Mouse (Mus musculus): ENCODE data around the gene Prrt2.

Gene Prrt2

DNA sequence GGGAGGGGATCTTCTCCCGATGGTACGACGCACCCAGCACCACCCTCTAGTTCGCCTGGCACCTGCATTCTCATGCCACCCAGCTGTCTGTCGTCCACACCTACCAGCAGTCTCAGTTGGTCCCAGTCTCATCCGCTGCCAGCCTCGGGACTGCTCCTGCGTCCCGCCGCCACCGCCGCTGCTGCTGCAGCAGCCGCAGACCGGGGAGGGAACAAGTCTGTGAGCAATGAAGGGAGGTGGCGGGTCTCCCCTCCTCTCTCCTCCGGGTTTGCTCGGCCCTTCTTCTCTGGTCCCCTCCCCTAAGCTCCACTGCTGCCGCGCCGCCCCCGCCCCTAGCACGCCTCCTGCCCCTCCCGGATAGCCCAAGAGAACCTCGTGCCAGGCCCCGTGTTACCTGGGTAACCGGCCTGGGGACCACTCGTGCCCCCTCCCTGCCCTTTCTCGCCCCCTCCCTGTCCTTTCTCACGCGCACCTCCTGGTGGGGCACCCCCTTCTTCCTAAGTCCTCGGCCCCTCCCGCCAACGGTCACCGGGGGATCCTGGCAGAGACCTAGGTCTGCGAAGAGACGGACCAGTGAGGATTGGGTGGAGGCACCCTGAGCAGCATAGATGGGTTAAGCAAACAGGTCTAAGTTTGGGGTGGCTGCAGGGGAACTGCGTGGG lies at the start of gene Prrt2, which contains the start of gene Gm42742:
Gene Prrt2 (minus strand): TSS at position 311 of the 662 bp plus-strand sequence.
Gene Gm42742 (minus strand): TSS at position 197 of the 662 bp plus-strand sequence.
- peak; percentile 68 for DNase-seq (ENCODE audit: low spot score)

DNA sequence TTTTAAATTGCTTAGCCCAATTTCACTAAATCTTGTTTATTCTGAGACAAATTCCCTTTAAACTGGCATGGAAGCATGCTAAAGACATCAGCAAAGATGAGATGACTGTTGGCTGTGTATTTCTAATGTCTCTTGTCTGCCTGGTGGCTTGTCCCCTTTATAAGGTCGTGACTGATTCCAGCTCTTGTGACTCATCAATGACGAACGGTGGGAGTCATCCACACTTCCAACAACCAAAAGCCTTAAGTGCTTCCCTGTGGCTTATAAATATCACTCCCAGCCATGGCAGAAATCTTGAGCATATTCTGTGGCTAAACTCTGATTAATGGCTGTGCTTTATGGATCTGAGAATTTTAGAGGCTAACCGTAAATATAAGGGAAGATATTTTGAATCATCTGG lies 45.3 kb upstream of the Prrt2 start:
- no peak for DNase-seq (ENCODE audit: low spot score)

DNA sequence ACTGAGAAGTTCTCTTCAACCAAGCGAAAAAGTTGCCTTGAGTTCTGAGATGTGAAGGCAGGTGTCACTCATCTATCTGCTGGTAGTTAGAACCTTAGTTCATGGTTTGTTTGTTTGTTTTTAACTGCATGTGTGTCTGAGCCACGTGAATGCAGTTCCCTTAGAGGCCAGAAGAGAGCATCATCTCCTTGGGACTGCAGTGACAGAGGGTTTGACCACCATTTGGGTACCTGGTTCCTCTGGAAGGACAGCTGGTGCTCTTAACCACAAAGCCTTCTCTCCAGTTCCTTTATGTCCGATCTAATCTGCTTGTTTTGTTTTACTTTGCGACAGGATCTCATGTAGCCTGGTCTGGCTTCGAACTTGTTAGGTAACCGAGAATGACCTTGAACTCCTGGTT lies 44.5 kb upstream of the Prrt2 start:
- DNase-seq (ENCODE audit: low spot score) = no peak

DNA sequence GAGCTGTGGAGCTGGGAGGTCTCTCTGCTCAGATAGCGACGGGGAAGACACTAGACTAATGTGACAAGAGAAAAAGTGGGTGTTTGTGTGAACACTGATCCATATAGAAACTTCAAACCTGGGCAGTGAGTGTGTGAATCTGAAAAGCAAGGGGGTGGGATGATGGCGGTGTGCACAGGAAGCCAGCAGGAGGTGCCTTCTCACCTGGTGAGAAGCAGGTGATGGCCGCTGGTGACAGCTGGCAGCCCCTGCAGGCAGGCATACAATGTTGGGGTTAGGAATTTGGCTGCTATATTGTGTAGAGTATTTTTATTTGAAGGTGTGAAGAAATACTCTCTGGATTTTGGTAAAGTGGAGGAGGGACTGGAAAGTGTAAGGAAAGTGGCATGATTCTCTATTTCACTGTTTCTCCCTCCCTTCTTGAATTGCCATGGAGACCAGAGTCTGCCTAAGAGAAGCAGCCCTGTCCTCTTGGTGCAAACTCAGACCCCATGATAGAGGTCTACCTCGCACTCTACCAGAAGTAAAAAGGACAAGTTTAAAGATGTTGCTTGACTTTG lies 34.1 kb upstream of the Prrt2 start:
- DNase-seq (ENCODE audit: low spot score) = no peak

DNA sequence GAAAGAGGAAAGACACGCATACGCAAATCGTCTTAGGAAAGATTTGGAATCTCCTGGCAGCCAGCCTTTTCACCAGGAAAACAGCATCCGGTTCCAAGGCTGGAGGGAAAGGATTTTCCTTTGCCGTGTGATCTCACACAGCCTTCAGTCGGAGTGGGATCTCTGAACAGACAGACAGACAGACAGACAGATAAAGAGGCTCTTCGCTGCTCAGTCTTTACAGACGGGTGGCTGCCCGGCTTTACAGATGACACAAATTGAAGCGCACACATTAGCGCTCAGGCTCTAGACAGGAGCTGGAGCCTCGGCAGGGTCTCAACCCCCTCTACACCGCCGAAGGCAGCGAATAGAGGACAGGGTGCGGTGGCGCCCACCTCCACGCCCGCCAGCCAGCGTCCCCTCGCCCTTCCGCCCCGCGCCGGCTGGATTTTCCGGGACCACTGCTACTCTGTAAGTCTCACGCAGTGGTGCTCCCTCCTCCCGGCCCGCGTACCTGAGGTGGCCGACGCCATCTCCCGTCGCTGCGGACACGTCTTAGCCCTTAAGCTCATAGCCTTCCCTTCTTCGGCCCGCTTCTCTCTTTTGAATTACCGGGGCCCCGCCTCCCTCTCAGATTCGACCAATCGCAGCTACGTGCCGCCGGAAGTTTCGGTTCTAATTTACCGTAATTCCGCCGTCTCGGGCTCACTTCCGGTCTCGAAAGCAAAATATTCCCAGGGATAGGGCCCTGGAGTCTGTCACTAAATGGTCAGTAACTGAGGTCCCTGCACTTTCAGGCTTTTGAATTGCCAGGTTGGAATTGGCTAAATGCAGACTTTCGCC lies 21.1 kb upstream of the Prrt2 start, which contains the start of gene Kif22:
Gene Kif22 (minus strand): TSS at position 621 of the 822 bp plus-strand sequence.
- DNase-seq (ENCODE audit: low spot score) = peak; percentile 97

DNA sequence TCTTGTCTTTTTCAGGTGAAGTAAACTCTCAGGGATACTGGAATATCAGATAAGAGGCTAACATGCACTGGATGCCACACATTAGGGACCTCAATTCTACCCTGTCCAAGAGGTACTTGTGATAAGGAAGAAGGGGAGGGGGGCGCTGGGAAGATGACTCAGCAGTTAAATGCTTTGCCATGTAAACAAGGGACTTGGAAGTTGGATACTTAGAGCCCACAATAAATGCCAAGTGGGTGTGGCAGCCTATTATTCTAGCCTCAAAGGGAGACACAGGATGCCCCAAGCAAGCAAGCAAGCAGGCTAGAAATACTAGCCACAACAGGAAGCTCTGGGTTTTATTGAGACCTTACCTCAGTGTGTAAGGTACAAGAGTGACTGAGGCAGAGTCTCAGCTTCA lies 10.2 kb upstream of the Prrt2 start:
- DNase-seq (ENCODE audit: low spot score) = no peak

DNA sequence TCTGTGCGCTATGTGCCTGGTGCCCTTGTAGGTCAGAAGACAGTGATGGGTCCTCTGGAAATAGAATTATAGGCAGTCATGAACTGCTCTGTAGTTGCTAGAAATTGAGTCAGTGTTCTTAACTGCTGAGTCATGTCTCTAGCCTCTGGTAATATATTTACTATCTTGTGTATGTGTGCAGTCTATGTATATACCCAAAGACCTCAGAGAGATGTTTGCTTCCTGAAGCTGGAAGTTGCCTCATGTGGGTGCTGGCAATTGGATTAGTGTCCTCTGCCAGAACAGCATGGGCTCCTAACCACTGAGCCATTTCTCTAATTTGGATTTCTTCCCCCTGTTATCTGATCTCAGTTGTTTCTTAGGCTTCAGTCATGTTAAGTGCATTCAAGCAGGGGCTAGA lies 9.2 kb upstream of the Prrt2 start:
- no peak for DNase-seq (ENCODE audit: low spot score)

DNA sequence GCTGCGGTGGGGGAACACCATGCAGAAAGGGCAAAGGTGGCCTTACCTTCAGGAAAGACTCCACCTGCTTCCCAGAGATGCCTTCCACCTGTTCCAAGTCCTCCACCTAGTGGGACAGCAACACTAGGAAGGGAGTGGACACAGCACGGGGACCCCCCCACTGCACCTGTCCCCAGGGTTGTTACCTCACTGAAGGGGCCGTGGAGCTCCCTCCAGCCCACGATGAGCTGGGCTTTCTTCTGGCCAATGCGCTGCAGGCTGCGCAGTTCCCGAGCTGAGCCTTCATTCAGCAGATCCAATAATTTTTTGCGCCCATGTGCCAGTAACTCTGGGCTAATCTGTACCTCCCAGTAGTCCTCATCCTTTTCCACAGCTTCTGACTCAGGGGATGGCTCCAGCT lies 6.9 kb upstream of the Prrt2 start:
- no peak for DNase-seq (ENCODE audit: low spot score)

DNA sequence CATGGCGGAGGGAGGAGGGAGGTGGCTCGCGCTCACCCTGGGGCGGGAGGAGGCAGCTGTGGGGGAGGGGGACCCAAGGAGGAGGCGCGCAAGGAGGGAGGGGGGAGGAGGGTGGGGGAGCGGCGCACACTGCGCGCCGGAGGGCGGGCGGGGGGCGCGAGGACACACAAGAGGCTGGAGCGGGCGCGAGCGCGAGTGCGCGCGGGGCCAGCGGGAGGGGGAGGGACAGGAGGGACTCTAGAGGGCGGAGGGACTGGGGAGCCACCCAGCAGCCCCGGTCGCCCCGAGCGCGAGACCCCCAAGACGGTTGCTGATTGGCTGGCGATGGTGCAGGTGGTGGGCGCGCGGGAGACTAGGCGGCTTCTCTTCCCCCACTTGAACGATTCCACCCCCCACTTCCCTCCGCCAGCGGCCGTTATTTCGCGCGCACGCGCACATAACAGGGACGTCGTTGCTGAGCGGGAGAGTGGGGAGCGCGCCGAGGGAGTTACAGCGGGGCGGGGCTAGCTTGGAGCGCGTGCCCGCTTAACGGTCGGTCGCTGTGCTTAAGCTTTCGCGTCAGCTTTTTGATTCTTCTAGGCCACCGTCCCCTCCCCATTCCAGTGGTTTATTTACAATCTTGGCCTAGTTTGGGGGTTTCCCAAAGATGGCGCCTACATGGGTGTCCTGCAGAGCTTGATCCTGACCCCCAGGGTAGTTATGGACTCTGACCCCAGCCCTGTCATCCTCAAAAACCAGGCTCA lies 6.1 kb upstream of the Prrt2 start, which contains the start of gene Maz:
Gene Maz (minus strand): TSS at position 54 of the 743 bp plus-strand sequence.
- peak; percentile 99 for DNase-seq (ENCODE audit: low spot score)

DNA sequence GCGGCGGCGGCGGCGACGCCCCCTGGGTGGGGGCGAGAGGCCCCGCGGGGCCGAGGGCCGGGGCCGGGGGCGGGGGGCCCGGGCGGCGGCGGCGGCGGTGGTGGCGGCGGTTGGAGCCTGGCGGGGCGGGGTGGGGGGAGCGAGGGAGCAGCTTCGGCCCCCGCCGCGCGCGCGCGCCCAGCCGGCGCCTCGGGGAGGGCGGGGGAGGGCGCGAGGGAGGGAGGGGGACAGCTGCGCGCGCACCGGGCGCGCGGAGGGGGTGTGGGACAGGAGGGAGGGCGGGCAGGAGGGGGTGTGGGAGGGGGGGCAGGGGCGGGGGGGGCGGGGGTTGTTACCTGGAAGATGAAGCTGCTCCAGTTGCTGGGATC lies 5.6 kb upstream of the Prrt2 start:
- DNase-seq (ENCODE audit: low spot score) = no peak

DNA sequence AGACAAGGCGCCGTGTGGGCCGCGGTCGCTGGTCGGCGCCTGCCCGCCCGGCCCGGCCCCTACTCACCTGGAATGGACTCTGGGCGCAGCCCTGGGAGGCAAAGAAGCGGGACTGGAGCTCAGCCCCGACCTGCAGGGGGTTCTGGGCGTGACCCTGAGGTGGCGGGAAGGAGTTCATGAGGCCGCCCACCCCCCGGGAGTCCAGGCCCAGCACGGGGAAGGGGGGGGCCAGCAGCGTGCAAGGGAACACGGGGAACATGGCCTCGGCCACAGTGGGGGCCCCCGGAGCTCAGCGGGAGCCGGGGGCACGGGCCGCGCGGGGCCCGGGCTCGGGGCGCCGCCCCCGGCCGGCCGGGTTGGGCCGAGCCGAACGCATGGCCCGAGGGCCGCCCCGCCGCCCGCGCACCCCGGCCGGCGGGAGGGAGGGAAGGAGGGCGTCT lies 5.2 kb upstream of the Prrt2 start:
- DNase-seq (ENCODE audit: low spot score) = peak; percentile 77

DNA sequence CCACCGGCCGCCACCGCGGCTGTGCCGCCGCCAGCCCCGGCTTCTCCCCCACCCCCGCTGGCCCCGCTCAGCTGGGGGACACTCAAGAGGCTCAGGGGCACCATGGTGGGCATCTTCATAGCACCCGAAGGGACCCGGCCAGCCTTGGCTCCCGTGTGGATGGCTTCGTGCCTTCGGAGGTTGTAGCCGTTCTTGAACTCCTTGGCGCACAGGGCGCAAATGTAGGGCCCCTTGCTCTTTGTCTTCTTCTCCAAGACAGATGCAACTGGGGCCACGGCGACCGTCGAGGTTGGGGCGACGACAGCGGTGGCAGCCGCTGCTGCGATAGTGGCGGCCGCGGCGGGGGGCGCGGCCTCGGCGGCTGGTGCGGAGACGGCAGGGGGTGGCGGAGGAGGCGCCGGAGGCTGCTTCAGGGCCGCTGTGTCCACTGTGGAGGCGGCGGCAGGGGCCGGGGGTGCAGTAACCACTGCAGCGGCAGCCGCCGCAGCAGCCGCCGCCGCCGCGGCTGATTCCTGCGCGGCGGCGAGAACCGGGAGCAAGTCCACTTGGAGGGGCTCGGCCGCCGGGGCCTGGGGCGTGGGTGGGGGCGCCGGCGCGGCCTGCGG lies 4.6 kb upstream of the Prrt2 start:
- no peak for DNase-seq (ENCODE audit: low spot score)

DNA sequence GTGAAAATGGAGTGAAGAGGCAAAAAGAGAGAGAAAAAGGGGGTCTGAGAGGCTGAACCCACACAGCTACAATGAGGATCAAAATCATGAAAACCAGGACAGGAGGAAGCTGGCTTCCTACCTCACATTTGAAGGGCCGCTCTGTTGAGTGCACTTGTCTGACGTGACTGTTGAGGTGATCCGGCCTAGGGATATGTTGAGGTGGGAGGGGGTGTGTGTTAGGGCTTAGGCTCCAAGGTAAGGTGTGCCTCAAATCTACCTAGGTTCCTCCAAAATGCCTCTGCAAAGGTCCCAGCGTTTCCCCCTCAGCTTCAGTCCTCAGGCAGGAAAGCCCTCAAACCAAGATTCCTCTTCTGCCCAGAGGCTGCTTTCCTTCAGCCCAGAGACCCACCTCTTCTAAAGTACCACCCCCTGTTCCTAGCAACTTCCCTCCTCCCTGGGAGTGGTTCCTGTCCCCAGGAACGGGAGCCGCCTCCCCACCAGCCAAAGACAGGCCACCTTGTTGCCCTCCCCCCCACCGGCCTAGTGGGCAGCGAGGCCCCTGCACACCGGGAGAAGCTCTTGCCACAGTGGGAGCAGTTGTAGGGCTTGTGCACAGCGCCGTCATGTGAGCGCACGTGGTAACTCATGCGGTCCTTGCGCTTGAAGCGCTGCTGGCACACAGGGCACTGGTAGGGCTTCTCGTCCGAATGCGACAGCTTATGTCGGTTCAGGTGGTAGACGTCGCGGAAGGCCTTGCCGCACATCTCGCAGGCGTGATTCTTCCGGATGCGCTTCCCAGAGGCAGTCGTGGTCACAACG lies 3.9 kb upstream of the Prrt2 start:
- peak; percentile 87 for DNase-seq (ENCODE audit: low spot score)

DNA sequence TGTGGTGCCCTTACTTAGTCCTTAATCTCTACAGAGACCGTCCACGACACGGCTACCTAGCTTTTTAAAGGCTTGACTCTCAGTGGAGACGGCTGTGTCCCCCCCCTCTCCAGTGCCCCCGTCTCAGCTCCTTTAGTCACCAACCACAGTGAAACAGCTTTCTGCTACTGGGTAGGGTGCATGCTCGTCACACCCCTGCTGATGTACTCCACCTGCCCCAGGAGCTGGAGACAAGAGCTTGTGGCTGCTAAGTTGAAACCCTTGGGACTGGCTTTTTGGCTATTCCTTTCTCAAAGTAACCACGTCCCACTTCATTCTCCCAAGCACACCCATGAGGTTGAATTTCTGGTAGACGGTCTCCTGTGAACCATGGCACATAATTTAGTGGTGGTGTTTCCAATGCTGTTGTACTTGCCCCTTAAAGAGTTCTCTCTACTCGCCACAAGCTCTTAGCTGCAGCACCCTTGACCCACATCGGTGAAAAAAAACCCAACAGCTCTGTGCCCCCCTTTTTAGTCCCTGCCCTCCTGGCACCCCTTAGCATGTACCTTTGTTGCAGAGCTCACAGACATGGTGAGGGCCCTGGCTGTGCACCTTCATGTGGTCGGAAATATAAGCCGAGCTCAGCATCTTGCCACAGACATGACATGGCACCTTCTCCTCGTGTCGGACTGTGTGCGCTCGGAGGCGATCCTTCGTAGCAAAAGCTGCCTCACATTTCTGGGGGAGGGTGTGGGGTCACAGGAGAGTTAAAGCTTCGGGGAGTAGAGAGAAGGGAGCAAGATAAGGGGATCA lies 3.1 kb upstream of the Prrt2 start:
- no peak for DNase-seq (ENCODE audit: low spot score)

DNA sequence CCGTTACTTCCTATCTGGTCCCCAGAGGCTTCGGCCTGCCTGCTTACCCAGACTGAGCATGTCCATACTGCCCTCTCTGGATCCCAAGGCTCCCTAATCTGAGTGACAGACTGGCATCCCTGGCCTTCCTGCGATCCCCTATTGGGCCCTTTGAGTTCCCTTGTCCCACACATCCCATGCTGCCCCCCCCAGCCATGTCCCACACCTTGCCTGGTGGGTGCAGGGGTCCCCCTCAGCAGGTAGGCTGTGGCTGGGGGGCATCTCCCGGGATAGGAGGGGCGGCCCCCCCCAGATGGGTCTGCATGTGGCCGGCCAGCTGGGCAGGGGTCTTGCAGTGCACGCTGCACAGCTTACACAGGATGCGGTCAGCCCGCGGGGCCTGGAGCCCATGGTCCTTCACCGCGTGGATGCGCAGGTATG lies 2.3 kb upstream of the Prrt2 start:
- no peak for DNase-seq (ENCODE audit: low spot score)

DNA sequence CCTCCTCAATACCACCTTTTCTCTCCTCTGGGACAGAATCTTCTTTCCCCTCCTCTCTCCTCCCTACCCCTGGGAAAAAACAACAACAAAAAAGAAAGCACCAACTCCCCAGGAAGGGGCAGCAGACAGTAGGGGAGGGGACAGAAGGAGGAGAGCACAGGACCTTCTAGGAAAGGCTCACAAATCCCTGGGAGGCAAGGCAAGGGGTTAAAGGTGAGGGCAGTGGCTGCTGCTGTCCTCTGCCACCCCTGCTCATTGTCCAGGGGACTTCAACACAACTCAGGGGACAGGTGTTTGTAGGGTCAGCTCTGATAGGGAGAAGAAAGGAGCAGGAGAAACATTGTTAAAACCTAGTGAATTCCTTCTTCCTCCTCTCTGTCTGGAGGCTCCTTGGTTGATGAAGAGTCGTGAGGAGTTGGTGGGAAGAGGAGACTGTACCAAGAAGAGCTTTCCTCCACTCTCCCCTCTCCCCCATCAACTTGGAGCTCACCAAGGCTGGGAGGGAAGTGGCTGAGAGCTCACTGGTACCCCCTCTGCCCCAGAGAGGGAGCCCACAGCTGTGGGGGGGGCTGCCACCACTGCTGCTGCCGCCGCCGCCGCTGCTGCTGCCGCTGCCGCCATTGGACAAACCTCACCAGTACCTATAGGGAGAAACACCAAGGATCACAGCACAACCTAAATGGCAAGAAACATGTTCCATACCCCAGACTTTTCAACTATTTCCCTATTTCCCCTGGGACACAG lies 1.7 kb upstream of the Prrt2 start:
- DNase-seq (ENCODE audit: low spot score) = no peak

DNA sequence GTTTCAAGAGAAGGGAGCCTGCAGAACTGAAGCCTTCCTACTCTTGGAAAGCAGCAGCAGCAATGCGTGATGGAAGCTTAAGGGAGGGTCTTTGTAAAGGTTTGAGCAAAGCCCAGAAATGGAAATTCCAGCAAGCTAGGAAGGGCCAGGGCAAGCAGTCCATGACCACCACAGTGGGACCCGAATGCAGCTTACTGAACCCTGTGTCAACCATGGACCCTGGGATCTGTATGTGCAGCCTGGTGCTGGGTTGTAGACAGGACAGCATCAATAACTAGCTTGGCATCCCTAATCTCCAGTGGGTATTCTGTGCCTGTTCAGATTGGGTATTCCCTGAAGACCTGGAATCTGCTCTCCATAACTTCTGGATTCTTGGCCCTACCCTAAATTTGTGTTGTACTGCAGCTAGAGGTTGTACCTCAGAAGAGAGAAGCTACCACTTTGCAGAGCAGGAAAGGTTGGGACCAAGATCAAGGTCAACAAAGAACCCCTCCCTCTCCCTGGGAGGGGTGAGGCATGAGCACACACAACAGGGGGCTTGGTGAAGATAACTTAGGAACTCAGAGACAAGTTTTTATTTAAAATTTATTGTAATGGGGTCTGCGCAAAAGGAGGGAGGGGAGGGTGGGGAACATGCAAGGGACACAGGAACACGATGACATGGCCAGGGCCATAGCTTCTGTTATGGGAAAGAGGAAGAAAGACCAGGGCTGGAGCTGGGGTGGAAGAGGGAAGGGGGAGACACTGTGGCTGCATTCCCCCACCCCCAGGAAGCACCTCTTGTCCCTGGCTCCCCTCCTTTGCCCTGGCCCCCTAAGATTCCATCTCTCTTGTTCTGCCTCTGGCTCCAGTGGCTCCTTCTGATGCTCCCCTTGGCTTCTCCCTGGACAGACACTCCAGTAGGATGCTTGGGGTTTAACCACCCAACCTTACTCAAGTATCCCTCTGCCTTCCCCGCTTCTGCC lies 834 bp upstream of the Prrt2 start:
- peak; percentile 49 for DNase-seq (ENCODE audit: low spot score)

DNA sequence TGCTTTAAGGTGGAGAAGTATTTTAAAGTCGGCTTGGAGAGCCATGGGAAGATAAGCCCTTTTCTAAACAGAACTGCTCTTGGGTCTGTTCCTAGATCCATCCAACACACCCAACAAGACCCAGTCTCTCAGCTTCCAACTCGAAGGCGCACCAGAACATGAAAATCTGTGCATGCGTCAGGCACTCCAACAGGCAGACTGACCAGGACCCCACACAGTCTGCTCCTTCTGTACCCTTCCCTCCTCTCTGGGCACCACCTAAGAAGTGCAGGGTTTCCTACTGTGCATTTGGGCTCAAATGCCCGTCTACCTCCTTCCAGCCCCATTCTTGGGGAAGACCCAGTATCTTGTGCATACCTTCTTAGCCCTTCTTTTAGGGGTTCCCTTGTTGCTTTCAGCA lies 520 bp downstream of the Prrt2 start:
- no peak for DNase-seq (ENCODE audit: low spot score)
